Mouse (Mus musculus) mouse trophoblast stem cell (cell line): ENCODE measurements around the gene Gbp2b.

Experiments
- in situ Hi-C, 2 experiments: fragments of 300-500 bp; cut with MseI, MboI; formaldehyde crosslinking; loops; 2 replicates in 1 of 2; 3 replicates in 1 of 2; pipeline ENCODE4 v1.15.1; 2025

Gbp2b gene

GRCm38 (mm10) chr3:142620111-142620955 is 25.7 kb downstream of the Gbp2b start, which contains the start of gene Gbp2:
TSS of gene Gbp2 (plus strand) at chr3:142620602.
- in situ Hi-C loops: loop anchor here (5.0 kb wide), 1 partner anchor 128 kb away; the partner anchor contains the start of gene Gbp5 (in 2 of the 2)

DNA sequence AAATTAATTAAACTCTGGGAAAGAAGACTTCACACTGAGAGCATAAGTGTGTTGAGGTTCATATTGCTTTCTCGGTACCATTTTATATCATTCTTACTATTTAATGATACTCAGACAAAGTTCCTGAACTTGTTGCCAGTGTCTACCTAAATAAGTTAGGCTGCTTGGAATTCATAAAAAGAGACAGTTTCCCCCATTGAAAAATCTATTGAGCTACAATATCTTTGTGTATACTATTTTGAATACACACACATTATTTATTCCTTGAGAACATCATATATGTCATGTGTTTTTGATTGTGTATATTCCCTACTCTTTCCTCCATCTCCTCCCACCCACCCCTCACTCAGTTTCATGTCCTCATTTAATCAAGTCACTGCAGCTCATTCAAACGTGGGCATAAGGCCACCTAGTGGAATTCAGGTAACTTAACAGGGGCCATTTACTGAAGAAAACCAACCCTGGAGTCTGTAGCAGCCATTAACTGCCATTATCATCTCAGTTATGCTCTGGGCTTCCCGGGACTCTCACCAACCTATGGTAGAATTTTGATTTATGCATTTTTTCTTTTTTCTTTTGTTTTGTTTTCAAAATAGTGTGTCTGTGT is 26.4 kb downstream of the Gbp2b start:
- in situ Hi-C loops: loop anchor here (5.0 kb wide), 1 partner anchor 129 kb away; the partner anchor contains the start of gene Gbp5 (in 2 of the 2)

DNA sequence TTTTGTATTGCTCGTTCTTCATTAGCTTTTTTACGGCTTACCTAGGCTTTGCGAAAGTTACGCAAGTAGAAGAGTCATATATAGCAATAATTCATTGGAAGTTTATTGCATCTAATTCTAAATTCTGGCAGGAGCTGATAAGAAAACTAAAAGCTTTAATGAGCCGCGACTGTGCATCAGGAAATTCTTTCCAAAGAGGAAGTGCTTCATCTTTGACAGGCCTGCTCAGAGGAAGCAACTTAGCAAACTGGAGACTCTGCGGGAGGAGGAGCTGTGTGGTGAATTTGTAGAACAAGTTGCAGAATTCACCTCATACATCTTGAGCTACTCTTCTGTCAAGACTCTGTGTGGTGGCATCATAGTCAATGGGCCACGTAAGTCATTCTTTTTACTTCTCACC is 35.7 kb downstream of the Gbp2b start:
- in situ Hi-C loops: no loop called here

GRCm38 (mm10) chr3:142640201-142640600 is 45.6 kb downstream of the Gbp2b start:
- in situ Hi-C loops: loop anchor here in 1 of 2 experiments (10.0 kb wide), 1 partner anchor 65 kb away; the partner anchor contains the start of gene Kyat3

DNA sequence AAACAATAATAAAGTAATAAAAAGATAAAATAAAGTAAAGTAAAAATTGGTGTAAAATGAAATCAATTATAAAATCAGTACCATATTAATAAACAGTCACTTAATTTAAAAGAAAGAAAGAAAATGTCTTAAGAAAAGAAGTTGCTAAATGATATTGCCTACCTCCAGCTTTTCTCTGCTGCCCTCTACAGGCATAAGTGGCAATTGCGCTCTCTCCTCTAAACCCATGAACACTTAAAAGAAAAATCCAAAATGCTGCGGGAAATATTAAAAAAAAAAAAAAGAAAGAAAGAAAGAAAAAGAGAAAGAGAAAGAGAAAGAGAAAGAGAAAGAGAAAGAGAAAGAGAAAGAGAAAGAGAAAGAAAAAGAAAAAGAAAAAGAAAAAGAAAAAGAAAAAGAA is 51.3 kb downstream of the Gbp2b start:
- in situ Hi-C loops: loop anchor here in 1 of 2 experiments (10.0 kb wide), 1 partner anchor 59 kb away; the partner anchor contains the start of gene Kyat3

DNA sequence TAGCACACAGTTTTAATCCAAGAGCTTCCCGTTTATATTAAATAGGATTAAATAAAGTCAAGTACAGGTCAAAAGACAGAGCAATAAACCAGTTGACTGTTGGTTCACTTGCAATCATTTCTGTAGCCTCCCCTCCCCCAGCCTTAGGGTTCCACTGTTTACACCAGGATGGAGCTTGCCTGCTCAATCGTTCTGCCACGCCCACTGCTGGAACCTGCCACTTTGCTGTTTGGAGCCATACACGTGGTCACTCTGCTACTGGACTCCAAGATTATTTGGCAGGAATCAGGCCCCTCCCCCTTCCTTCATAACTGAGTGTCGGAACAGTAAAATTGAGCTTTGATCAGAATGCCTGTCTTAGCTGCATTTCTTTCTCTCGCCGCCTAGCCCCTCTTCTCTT is 53.2 kb downstream of the Gbp2b start:
- in situ Hi-C loops: loop anchor here in 1 of 2 experiments (10.0 kb wide), 1 partner anchor 57 kb away; the partner anchor contains the start of gene Kyat3

DNA sequence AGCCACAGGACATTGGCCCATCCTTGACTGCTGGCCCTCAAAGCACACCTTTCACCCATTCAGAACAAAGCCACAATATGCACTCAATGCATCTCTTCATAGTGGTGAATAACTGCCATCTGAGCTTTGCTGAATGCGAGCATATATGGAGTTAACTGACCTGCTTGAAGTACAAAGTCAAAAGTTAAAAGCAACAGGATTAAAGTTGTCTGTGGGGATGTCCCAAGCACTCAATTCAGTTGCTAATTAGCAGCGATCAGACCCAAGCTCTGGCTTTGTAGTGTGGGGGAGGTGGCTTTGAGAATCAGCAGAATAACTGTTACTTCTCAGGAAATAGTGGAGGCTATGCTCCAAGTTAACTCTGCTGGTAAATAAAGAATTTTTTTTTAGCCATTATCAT is 55.6 kb downstream of the Gbp2b start:
- in situ Hi-C loops: no loop called here

- in situ Hi-C loops: no loop called here
These were observed 70.1 kb downstream of the Gbp2b start for GRCm38 (mm10) chr3:142664723-142665122.
